Mouse (Mus musculus): ENCODE measurements around the gene Cox4i1. TPM values are rescaled to one million over a fixed set of nuclear protein-coding genes. Genes with fewer than 3 reads are reported as not detected.

Gene Cox4i1
- polyA plus RNA-seq, 1 experiment from 2014 or later: 2,406 TPM

GRCm38 (mm10) chr8:120681113-120681512, 13.1 kb downstream of the Cox4i1 start:
- H3K27me3 ChIP-seq (replicated peaks; ENCODE audit: control insufficient read depth, insufficient read depth, low read length): no peaks in the 10 kb centered on the region
- peaks cover 19% of the 10 kb centered on the region for H3K4me1 ChIP-seq (replicated peaks; ENCODE audit: control insufficient read depth, insufficient read depth, low read length)
- no peak overlapping the region for H3K4me2 ChIP-seq (replicated peaks; ENCODE audit: low read depth)
- no peak overlapping the region for H3K27ac ChIP-seq (ENCODE audit: low read depth, low read length)
- H3K9me3 ChIP-seq (ENCODE audit: control insufficient read depth): no peaks in the 10 kb centered on the region
- 82% methylated on average over 10 of the region's 10 CpGs for WGBS
- TF ChIP-seq CTCF (IDR thresholded peaks at IDR 0.05; ENCODE audit: low read depth): no peak
- no peak overlapping the region for H3K9ac ChIP-seq (ENCODE audit: low read depth, low read length)
- no peak overlapping the region for H3K4me3 ChIP-seq (ENCODE audit: low read depth, low read length)
- no peak for ATAC-seq
- peaks cover 4% of the 10 kb centered on the region; the same call in 1 of the 2 replicates for H3K36me3 ChIP-seq (ENCODE audit: control insufficient read depth, insufficient read depth)

- no peak overlapping the region for H3K9ac ChIP-seq (ENCODE audit: low read depth, low read length)
- H3K4me3 ChIP-seq (ENCODE audit: low read depth, low read length): no peak overlapping the region
- peaks cover 19% of the 10 kb centered on the region for H3K4me1 ChIP-seq (replicated peaks; ENCODE audit: control insufficient read depth, insufficient read depth, low read length)
- H3K4me2 ChIP-seq (replicated peaks; ENCODE audit: low read depth): peak overlapping the region; percentile 27; the same call in 1 of the 2 replicates
- H3K9me3 ChIP-seq (ENCODE audit: control insufficient read depth): no peaks in the 10 kb centered on the region
- no peaks in the 10 kb centered on the region for H3K36me3 ChIP-seq (ENCODE audit: control insufficient read depth, insufficient read depth)
- peak; percentile 93 for TF ChIP-seq CTCF (IDR thresholded peaks at IDR 0.05; ENCODE audit: low read depth)
- 10% methylated on average over 10 of the region's 10 CpGs for whole genome bisulfite sequencing
- H3K27ac ChIP-seq (ENCODE audit: low read depth, low read length): peak overlapping the region; percentile 84
- no peaks in the 10 kb centered on the region for H3K27me3 ChIP-seq (replicated peaks; ENCODE audit: control insufficient read depth, insufficient read depth, low read length)
- peak; percentile 46 for ATAC-seq
These were observed 15.6 kb downstream of the Cox4i1 start for GRCm38 (mm10) chr8:120683602-120684001.

GRCm38 (mm10) chr8:120684082-120684481, 16.1 kb downstream of the Cox4i1 start:
- no peaks in the 10 kb centered on the region for H3K27me3 ChIP-seq (replicated peaks; ENCODE audit: control insufficient read depth, insufficient read depth, low read length)
- H3K27ac ChIP-seq (ENCODE audit: low read depth, low read length): peak overlapping the region; percentile 84
- peak overlapping the region; percentile 27; the same call in 1 of the 2 replicates for H3K4me2 ChIP-seq (replicated peaks; ENCODE audit: low read depth)
- no peaks in the 10 kb centered on the region for H3K36me3 ChIP-seq (ENCODE audit: control insufficient read depth, insufficient read depth)
- peaks cover 19% of the 10 kb centered on the region for H3K4me1 ChIP-seq (replicated peaks; ENCODE audit: control insufficient read depth, insufficient read depth, low read length)
- H3K4me3 ChIP-seq (ENCODE audit: low read depth, low read length): no peak overlapping the region
- no peak overlapping the region for H3K9ac ChIP-seq (ENCODE audit: low read depth, low read length)
- peak; percentile 43 for ATAC-seq
- WGBS: 34% methylated on average over 5 of the region's 5 CpGs
- TF ChIP-seq CTCF (IDR thresholded peaks at IDR 0.05; ENCODE audit: low read depth): no peak
- no peaks in the 10 kb centered on the region for H3K9me3 ChIP-seq (ENCODE audit: control insufficient read depth)

GRCm38 (mm10) chr8:120685097-120685496, 17.1 kb downstream of the Cox4i1 start:
- 21% methylated on average over 5 of the region's 5 CpGs for WGBS
- Histone ChIP-seq H3K27me3 (replicated peaks; ENCODE audit: control insufficient read depth, insufficient read depth, low read length) (no peaks in the 10 kb centered on the region), H3K36me3 (ENCODE audit: control insufficient read depth, insufficient read depth) (no peaks in the 10 kb centered on the region), H3K9ac (ENCODE audit: low read depth, low read length) (no peak overlapping the region), H3K4me3 (ENCODE audit: low read depth, low read length) (no peak overlapping the region), H3K27ac (ENCODE audit: low read depth, low read length) (peak overlapping the region; percentile 84), H3K4me1 (replicated peaks; ENCODE audit: control insufficient read depth, insufficient read depth, low read length) (peaks cover 19% of the 10 kb centered on the region), H3K4me2 (replicated peaks; ENCODE audit: low read depth) (peak overlapping the region; percentile 35), H3K9me3 (ENCODE audit: control insufficient read depth) (no peaks in the 10 kb centered on the region)
- TF ChIP-seq CTCF (IDR thresholded peaks at IDR 0.05; ENCODE audit: low read depth): no peak
- ATAC-seq: peak; percentile 67

- H3K4me2 ChIP-seq (replicated peaks; ENCODE audit: low read depth): peak overlapping the region; percentile 35
- no peak for ATAC-seq
- WGBS: 78% methylated on average over 8 of the region's 8 CpGs
- peaks cover 19% of the 10 kb centered on the region for H3K4me1 ChIP-seq (replicated peaks; ENCODE audit: control insufficient read depth, insufficient read depth, low read length)
- no peak for TF ChIP-seq CTCF (IDR thresholded peaks at IDR 0.05; ENCODE audit: low read depth)
- no peak overlapping the region for H3K4me3 ChIP-seq (ENCODE audit: low read depth, low read length)
- no peaks in the 10 kb centered on the region for H3K9me3 ChIP-seq (ENCODE audit: control insufficient read depth)
- H3K36me3 ChIP-seq (ENCODE audit: control insufficient read depth, insufficient read depth): no peaks in the 10 kb centered on the region
- no peaks in the 10 kb centered on the region for H3K27me3 ChIP-seq (replicated peaks; ENCODE audit: control insufficient read depth, insufficient read depth, low read length)
- H3K9ac ChIP-seq (ENCODE audit: low read depth, low read length): no peak overlapping the region
- peak overlapping the region; percentile 84 for H3K27ac ChIP-seq (ENCODE audit: low read depth, low read length)
These were observed 17.6 kb downstream of the Cox4i1 start for GRCm38 (mm10) chr8:120685591-120685990.

GRCm38 (mm10) chr8:120686051-120686450, 18.0 kb downstream of the Cox4i1 start:
- TF ChIP-seq CTCF (IDR thresholded peaks at IDR 0.05; ENCODE audit: low read depth): no peak
- peaks cover 19% of the 10 kb centered on the region for H3K4me1 ChIP-seq (replicated peaks; ENCODE audit: control insufficient read depth, insufficient read depth, low read length)
- H3K36me3 ChIP-seq (ENCODE audit: control insufficient read depth, insufficient read depth): no peaks in the 10 kb centered on the region
- H3K4me2 ChIP-seq (replicated peaks; ENCODE audit: low read depth): peak overlapping the region; percentile 35
- 70% methylated on average over 13 of the region's 13 CpGs for WGBS
- H3K4me3 ChIP-seq (ENCODE audit: low read depth, low read length): no peak overlapping the region
- no peak for ATAC-seq
- no peak overlapping the region for H3K9ac ChIP-seq (ENCODE audit: low read depth, low read length)
- H3K27ac ChIP-seq (ENCODE audit: low read depth, low read length): no peak overlapping the region
- H3K27me3 ChIP-seq (replicated peaks; ENCODE audit: control insufficient read depth, insufficient read depth, low read length): no peaks in the 10 kb centered on the region
- no peaks in the 10 kb centered on the region for H3K9me3 ChIP-seq (ENCODE audit: control insufficient read depth)

GRCm38 (mm10) chr8:120686576-120686975, 18.6 kb downstream of the Cox4i1 start:
- no peak for ATAC-seq
- WGBS: 78% methylated on average over 5 of the region's 5 CpGs

More at GRCm38 (mm10) chr8:120686576-120686975, 18.6 kb downstream of the Cox4i1 start:
- H3K9ac ChIP-seq (ENCODE audit: low read depth, low read length): no peak overlapping the region
- TF ChIP-seq CTCF (IDR thresholded peaks at IDR 0.05; ENCODE audit: low read depth): no peak
- H3K36me3 ChIP-seq (ENCODE audit: control insufficient read depth, insufficient read depth): no peaks in the 10 kb centered on the region
- H3K4me2 ChIP-seq (replicated peaks; ENCODE audit: low read depth): no peak overlapping the region
- no peak overlapping the region for H3K27ac ChIP-seq (ENCODE audit: low read depth, low read length)
- no peaks in the 10 kb centered on the region for H3K27me3 ChIP-seq (replicated peaks; ENCODE audit: control insufficient read depth, insufficient read depth, low read length)
- no peaks in the 10 kb centered on the region for H3K9me3 ChIP-seq (ENCODE audit: control insufficient read depth)
- no peak overlapping the region for H3K4me3 ChIP-seq (ENCODE audit: low read depth, low read length)
- peaks cover 19% of the 10 kb centered on the region for H3K4me1 ChIP-seq (replicated peaks; ENCODE audit: control insufficient read depth, insufficient read depth, low read length)

Data from intestine, postnatal 0 days (tissue).